Mouse (Mus musculus) kidney, embryonic 14.5 days (tissue): ENCODE measurements around the gene Ly6g5b. TPM values are rescaled to one million over a fixed set of nuclear protein-coding genes. Genes with fewer than 3 reads are reported as not detected.

ENCODE experiments used
- ATAC-seq: fragments of 200-750 bp; cut with Nextera tagmentation; 2 replicates; pipeline ENCODE4 v1.8.0; 2017; ENCODE audit warnings: moderate number of reproducible peaks, mild to moderate bottlenecking, moderate TSS enrichment, moderate library complexity; ENCODE audit not compliant: low FRiP score, low TSS enrichment
- H3K27ac ChIP-seq: fragments of 300-500 bp; sonication (generic); 2 replicates; pipeline ENCODE4 v1.5.1; 2014; ENCODE audit warnings: low read depth, mild to moderate bottlenecking, low read length, moderate library complexity, mixed read lengths
- H3K27me3 ChIP-seq: fragments of 300-500 bp; sonication (generic); 2 replicates; pipeline ENCODE4 v1.6.1; 2014; ENCODE audit warnings: mild to moderate bottlenecking, low read length; ENCODE audit not compliant: control insufficient read depth, insufficient read depth
- H3K36me3 ChIP-seq: fragments of 300-500 bp; sonication (generic); 2 replicates; pipeline ENCODE4 v1.6.1; 2014; ENCODE audit warnings: low read length, mixed read lengths; ENCODE audit not compliant: control insufficient read depth, insufficient read depth
- H3K4me1 ChIP-seq: fragments of 300-500 bp; sonication (generic); 2 replicates; pipeline ENCODE4 v1.6.1; 2014; ENCODE audit warnings: low read length, mixed read lengths; ENCODE audit not compliant: control insufficient read depth, insufficient read depth
- H3K4me2 ChIP-seq: fragments of 300-500 bp; sonication (generic); replicated peaks from 2 replicates; pipeline ENCODE4 v1.6.1; 2014; ENCODE audit warnings: low read depth, mild to moderate bottlenecking, low read length
- H3K4me3 ChIP-seq: fragments of 300-500 bp; sonication (generic); 2 replicates; pipeline ENCODE4 v1.5.1; 2014; ENCODE audit warnings: mild to moderate bottlenecking, low read length
- H3K9ac ChIP-seq: fragments of 300-500 bp; sonication (generic); 2 replicates; pipeline ENCODE4 v1.6.1; 2014; ENCODE audit warnings: low read depth, mild to moderate bottlenecking, low read length, moderate library complexity
- H3K9me3 ChIP-seq: fragments of 300-500 bp; sonication (generic); 2 replicates; pipeline ENCODE4 v1.6.1; 2016; ENCODE audit warnings: low read length; ENCODE audit not compliant: control insufficient read depth
- WGBS: fragments of 180-500 bp; shearing (Covaris S2); extraction: QIAGEN DNeasy Blood & Tissue Kit; methylation state at CpG from one replicate; pipeline ENCODE4 v1.1.7; 2014; 5-methylcytosine and 5-hydroxymethylcytosine counted together
- polyA plus RNA-seq: library from polyadenylated mRNA; unstranded; fragments of >200 nt; fragmentation: Nextera tagmentation; extraction: Ambion mirVana; gene quantifications from 2 replicates; pipeline ENCODE4 v1.2.1, GENCODE M21; 2014

Gene Ly6g5b
- polyA plus RNA-seq, 1 experiment from 2014 or later = 1.2 TPM

- Histone ChIP-seq H3K27me3 (no peaks in the 10 kb centered on the region), H3K9me3 (no peaks in the 10 kb centered on the region), H3K27ac (no peak overlapping the region), H3K9ac (no peak overlapping the region), H3K4me1 (no peaks in the 10 kb centered on the region), H3K4me3 (no peak overlapping the region), H3K4me2 (no peak overlapping the region), H3K36me3 (peaks cover 98% of the 10 kb centered on the region)
- 60% methylated on average over 3 of the region's 3 CpGs for WGBS
- ATAC-seq = no peak
Observed at GRCm38 (mm10) chr17:35147348-35147747, 32.1 kb upstream of the Ly6g5b start.

DNA sequence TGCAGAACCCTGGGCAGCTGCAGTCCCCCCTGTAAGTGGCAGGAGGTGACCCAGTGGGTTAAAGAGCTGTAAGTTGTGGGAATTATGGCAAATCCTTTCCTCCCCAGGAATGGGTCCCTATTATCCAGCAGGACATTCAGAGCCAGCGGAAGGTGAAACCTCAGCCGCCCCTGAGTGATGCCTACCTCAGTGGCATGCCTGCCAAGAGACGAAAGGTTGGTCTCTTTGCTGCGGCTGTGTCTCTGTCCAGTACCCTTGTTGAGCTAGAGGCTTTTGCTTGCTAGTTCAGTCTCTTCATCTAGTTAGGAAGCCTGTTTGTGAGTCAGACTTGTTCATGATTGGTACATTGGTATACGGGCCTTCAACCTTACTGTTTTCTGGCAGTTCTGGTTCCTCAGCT is 30.9 kb upstream of the Ly6g5b start:
- ATAC-seq = no peak

GRCm38 (mm10) chr17:35141971-35142370 is 26.7 kb upstream of the Ly6g5b start:
- Histone ChIP-seq H3K4me3 (no peak overlapping the region), H3K4me2 (no peak overlapping the region), H3K4me1 (no peaks in the 10 kb centered on the region), H3K27ac (no peak overlapping the region), H3K9ac (no peak overlapping the region), H3K9me3 (no peaks in the 10 kb centered on the region), H3K36me3 (peaks cover 90% of the 10 kb centered on the region), H3K27me3 (no peaks in the 10 kb centered on the region)
- no peak for ATAC-seq
- WGBS = 88% methylated on average over 6 of the region's 6 CpGs

More for the DNA sequence above, 30.9 kb upstream of the Ly6g5b start:
- H3K9ac ChIP-seq = no peak overlapping the region
- 87% methylated on average over 5 of the region's 5 CpGs for WGBS
- H3K27ac ChIP-seq = no peak overlapping the region
- peaks cover 98% of the 10 kb centered on the region for H3K36me3 ChIP-seq
- H3K9me3 ChIP-seq = no peaks in the 10 kb centered on the region
- no peak overlapping the region for H3K4me3 ChIP-seq
- H3K27me3 ChIP-seq = no peaks in the 10 kb centered on the region
- H3K4me2 ChIP-seq = no peak overlapping the region
- no peaks in the 10 kb centered on the region for H3K4me1 ChIP-seq

- no peak overlapping the region for H3K27ac ChIP-seq
Observed at GRCm38 (mm10) chr17:35140490-35140996, 25.3 kb upstream of the Ly6g5b start.

DNA sequence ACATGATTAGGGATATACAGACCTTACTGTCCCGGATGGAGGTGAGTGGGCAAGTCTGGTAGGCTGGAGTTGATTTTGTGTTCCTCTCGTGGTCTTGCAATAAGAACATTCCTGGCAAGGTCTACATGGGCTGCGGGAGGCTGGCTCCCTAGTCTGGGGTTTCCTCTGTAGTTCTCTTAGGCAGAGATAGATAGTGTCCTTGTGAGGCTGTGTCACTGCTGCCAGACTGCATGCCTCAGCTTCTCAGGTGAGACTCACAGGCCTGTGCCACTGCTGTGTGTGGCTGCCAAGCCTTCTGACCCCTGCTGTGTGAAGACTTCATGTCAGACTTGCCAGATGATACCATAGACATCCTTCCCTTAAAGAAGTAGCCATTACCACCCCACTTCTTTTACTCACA is 24.0 kb upstream of the Ly6g5b start:
- WGBS = 87% methylated on average over 3 of the region's 3 CpGs
- ATAC-seq = no peak

More at GRCm38 (mm10) chr17:35140490-35140996, 25.3 kb upstream of the Ly6g5b start:
- Histone ChIP-seq H3K27me3 (no peaks in the 10 kb centered on the region), H3K36me3 (peaks cover 75% of the 10 kb centered on the region), H3K4me1 (peaks cover 8% of the 10 kb centered on the region; the same call in 1 of the 2 replicates), H3K9me3 (no peaks in the 10 kb centered on the region), H3K4me2 (no peak overlapping the region), H3K4me3 (no peak overlapping the region), H3K9ac (no peak overlapping the region)
- WGBS = 84% methylated on average over 16 of the region's 16 CpGs
- ATAC-seq = no peak

GRCm38 (mm10) chr17:35135591-35136320 is 20.5 kb upstream of the Ly6g5b start:
- peaks cover 27% of the 10 kb centered on the region for H3K36me3 ChIP-seq
- peak overlapping the region; percentile 74 for H3K4me3 ChIP-seq
- peak overlapping the region; percentile 93 for H3K27ac ChIP-seq
- ATAC-seq = peak; percentile 47
- H3K4me1 ChIP-seq = peaks cover 12% of the 10 kb centered on the region; the same call in 1 of the 2 replicates
- under 1% methylated on average over 43 of the region's 43 CpGs for WGBS
- H3K27me3 ChIP-seq = no peaks in the 10 kb centered on the region
- H3K4me2 ChIP-seq = peak overlapping the region; percentile 69
- no peaks in the 10 kb centered on the region for H3K9me3 ChIP-seq
- peak overlapping the region; percentile 83 for H3K9ac ChIP-seq

More for the DNA sequence above, 24.0 kb upstream of the Ly6g5b start:
- H3K27ac ChIP-seq = no peak overlapping the region
- no peak overlapping the region for H3K9ac ChIP-seq
- no peaks in the 10 kb centered on the region for H3K27me3 ChIP-seq
- no peaks in the 10 kb centered on the region for H3K9me3 ChIP-seq
- H3K4me3 ChIP-seq = no peak overlapping the region
- peaks cover 8% of the 10 kb centered on the region; the same call in 1 of the 2 replicates for H3K4me1 ChIP-seq
- peaks cover 63% of the 10 kb centered on the region for H3K36me3 ChIP-seq
- H3K4me2 ChIP-seq = no peak overlapping the region

DNA sequence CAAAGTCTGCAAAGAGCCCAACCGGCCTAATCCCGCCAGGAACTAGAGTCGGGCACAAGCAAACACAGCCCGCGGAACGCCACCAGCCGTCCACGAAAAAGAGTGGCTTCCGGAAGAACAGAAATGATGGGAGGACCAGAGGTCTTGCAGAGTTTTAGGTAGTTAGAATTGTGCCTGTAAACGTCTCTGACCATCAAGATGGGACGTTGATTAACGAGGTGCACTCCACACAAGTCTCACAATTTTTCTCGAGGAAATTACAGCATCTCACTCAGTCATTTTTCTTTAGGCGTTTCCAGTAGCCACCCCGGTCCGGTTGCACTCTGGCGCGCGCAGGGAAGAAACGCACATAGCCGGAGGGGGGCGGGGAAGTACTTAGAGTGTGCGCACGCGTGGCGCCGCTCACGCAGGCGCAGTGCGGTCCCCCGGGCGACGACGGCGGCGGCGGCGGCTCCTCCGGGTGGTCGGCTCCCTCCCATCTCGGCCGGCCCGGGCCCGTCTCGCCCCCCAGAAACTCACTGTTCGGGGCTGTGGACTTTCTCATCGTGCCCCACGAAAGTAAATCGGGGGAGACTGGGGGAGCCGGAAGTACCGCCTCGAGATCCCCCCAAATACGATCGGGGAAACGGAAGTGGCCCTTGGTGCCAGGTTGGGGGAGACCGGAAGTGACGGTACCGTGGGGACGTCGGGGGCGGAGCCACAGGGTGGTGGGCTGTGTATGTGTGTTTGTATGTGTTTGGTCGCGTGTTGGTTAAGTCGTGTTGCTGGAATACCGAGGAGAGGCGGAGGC is 19.8 kb upstream of the Ly6g5b start, which contains the start of gene Bag6:
Gene Bag6, plus strand, starts transcription at position 378 of the 790 bp plus-strand sequence.
- peak within 1 kb of the TSS; percentile 83 for H3K9ac ChIP-seq
- H3K27me3 ChIP-seq = no peaks in the 10 kb centered on the region
- H3K4me2 ChIP-seq = peak within 1 kb of the TSS; percentile 69
- peak within 1 kb of the TSS; percentile 93 for H3K27ac ChIP-seq
- H3K9me3 ChIP-seq = no peaks in the 10 kb centered on the region
- peak; percentile 92 for ATAC-seq
- H3K4me1 ChIP-seq = peaks cover 12% of the 10 kb centered on the region; the same call in 1 of the 2 replicates
- peaks cover 23% of the 10 kb centered on the region for H3K36me3 ChIP-seq
- WGBS = under 1% methylated on average over 66 of the region's 66 CpGs
- peak within 1 kb of the TSS; percentile 74 for H3K4me3 ChIP-seq

- Histone ChIP-seq H3K36me3 (peaks cover 9% of the 10 kb centered on the region), H3K4me2 (no peak overlapping the region), H3K27me3 (no peaks in the 10 kb centered on the region), H3K9ac (no peak overlapping the region), H3K27ac (no peak overlapping the region), H3K9me3 (no peaks in the 10 kb centered on the region), H3K4me1 (peaks cover 14% of the 10 kb centered on the region; the same call in 1 of the 2 replicates), H3K4me3 (no peak overlapping the region)
- WGBS = 95% methylated on average over 7 of the region's 7 CpGs
- ATAC-seq = no peak
Observed at GRCm38 (mm10) chr17:35133517-35133916, 18.3 kb upstream of the Ly6g5b start.
